Mouse (Mus musculus): ENCODE data around the gene Ghr. TPM values are rescaled to one million over a fixed set of nuclear protein-coding genes. Genes with fewer than 3 reads are reported as not detected.

Gene Ghr
- polyA plus RNA-seq, 1 experiment from 2014 or later: 13.6 TPM

- no peak overlapping the region for H3K4me3 ChIP-seq (ENCODE audit: low read depth, low read length)
- no peaks in the 10 kb centered on the region for H3K27me3 ChIP-seq (ENCODE audit: control insufficient read depth, insufficient read depth, low read length)
- H3K9ac ChIP-seq (ENCODE audit: low read length): no peak overlapping the region
- ATAC-seq (ENCODE audit: low FRiP score): no peak
- 73% methylated on average over 9 of the region's 9 CpGs for WGBS
- H3K4me2 ChIP-seq: no peak overlapping the region
- no peak overlapping the region for H3K27ac ChIP-seq (ENCODE audit: low read depth, low read length)
- DNase-seq (ENCODE audit: low spot score, missing footprints): no peak
- H3K9me3 ChIP-seq (ENCODE audit: control insufficient read depth, low read length): no peaks in the 10 kb centered on the region
- no peaks in the 10 kb centered on the region for H3K36me3 ChIP-seq (ENCODE audit: control insufficient read depth, insufficient read depth, low read length)
- no peaks in the 10 kb centered on the region for H3K4me1 ChIP-seq (ENCODE audit: control insufficient read depth, insufficient read depth, low read length)
Observed at GRCm38 (mm10) chr15:3319929-3320328, 263.4 kb downstream of the Ghr start.

- 69% methylated on average over 2 of the region's 2 CpGs for WGBS
- Histone ChIP-seq H3K4me2 (no peak overlapping the region), H3K4me1 (ENCODE audit: control insufficient read depth, insufficient read depth, low read length) (no peaks in the 10 kb centered on the region), H3K27ac (ENCODE audit: low read depth, low read length) (no peak overlapping the region), H3K4me3 (ENCODE audit: low read depth, low read length) (no peak overlapping the region), H3K27me3 (ENCODE audit: control insufficient read depth, insufficient read depth, low read length) (no peaks in the 10 kb centered on the region), H3K9ac (ENCODE audit: low read length) (no peak overlapping the region), H3K9me3 (ENCODE audit: control insufficient read depth, low read length) (no peaks in the 10 kb centered on the region), H3K36me3 (ENCODE audit: control insufficient read depth, insufficient read depth, low read length) (no peaks in the 10 kb centered on the region)
- no peak for ATAC-seq (ENCODE audit: low FRiP score)
- no peak for DNase-seq (ENCODE audit: low spot score, missing footprints)
Observed at GRCm38 (mm10) chr15:3316617-3317016, 266.7 kb downstream of the Ghr start.

- Histone ChIP-seq H3K4me1 (ENCODE audit: control insufficient read depth, insufficient read depth, low read length) (no peaks in the 10 kb centered on the region), H3K27ac (ENCODE audit: low read depth, low read length) (no peak overlapping the region), H3K9ac (ENCODE audit: low read length) (no peak overlapping the region), H3K27me3 (ENCODE audit: control insufficient read depth, insufficient read depth, low read length) (no peaks in the 10 kb centered on the region), H3K4me2 (no peak overlapping the region), H3K4me3 (ENCODE audit: low read depth, low read length) (no peak overlapping the region), H3K36me3 (ENCODE audit: control insufficient read depth, insufficient read depth, low read length) (no peaks in the 10 kb centered on the region), H3K9me3 (ENCODE audit: control insufficient read depth, low read length) (no peaks in the 10 kb centered on the region)
- no peak for DNase-seq (ENCODE audit: low spot score, missing footprints)
- ATAC-seq (ENCODE audit: low FRiP score): no peak
Observed at GRCm38 (mm10) chr15:3312937-3313336, 270.4 kb downstream of the Ghr start.

GRCm38 (mm10) chr15:3309856-3310255 lies 273.4 kb downstream of the Ghr start:
- no peak overlapping the region for H3K4me2 ChIP-seq
- DNase-seq (ENCODE audit: low spot score, missing footprints): no peak
- no peaks in the 10 kb centered on the region for H3K4me1 ChIP-seq (ENCODE audit: control insufficient read depth, insufficient read depth, low read length)
- H3K36me3 ChIP-seq (ENCODE audit: control insufficient read depth, insufficient read depth, low read length): no peaks in the 10 kb centered on the region
- 84% methylated on average over 3 of the region's 3 CpGs for WGBS
- no peak overlapping the region for H3K27ac ChIP-seq (ENCODE audit: low read depth, low read length)
- H3K9me3 ChIP-seq (ENCODE audit: control insufficient read depth, low read length): no peaks in the 10 kb centered on the region
- H3K27me3 ChIP-seq (ENCODE audit: control insufficient read depth, insufficient read depth, low read length): no peaks in the 10 kb centered on the region
- no peak for ATAC-seq (ENCODE audit: low FRiP score)
- H3K9ac ChIP-seq (ENCODE audit: low read length): no peak overlapping the region
- no peak overlapping the region for H3K4me3 ChIP-seq (ENCODE audit: low read depth, low read length)

- 86% methylated on average over 12 of the region's 12 CpGs for WGBS
- H3K9me3 ChIP-seq (ENCODE audit: control insufficient read depth, low read length): no peaks in the 10 kb centered on the region
- DNase-seq (ENCODE audit: low spot score, missing footprints): no peak
- no peak within 1 kb of the TSS for H3K4me2 ChIP-seq
- H3K4me1 ChIP-seq (ENCODE audit: control insufficient read depth, insufficient read depth, low read length): no peaks in the 10 kb centered on the region
- no peak within 1 kb of the TSS for H3K4me3 ChIP-seq (ENCODE audit: low read depth, low read length)
- ATAC-seq (ENCODE audit: low FRiP score): no peak
- H3K36me3 ChIP-seq (ENCODE audit: control insufficient read depth, insufficient read depth, low read length): no peaks in the 10 kb centered on the region
- H3K27me3 ChIP-seq (ENCODE audit: control insufficient read depth, insufficient read depth, low read length): no peaks in the 10 kb centered on the region
- no peak within 1 kb of the TSS for H3K9ac ChIP-seq (ENCODE audit: low read length)
- H3K27ac ChIP-seq (ENCODE audit: low read depth, low read length): no peak within 1 kb of the TSS
Observed at GRCm38 (mm10) chr15:3303426-3303825, 279.9 kb downstream of the Ghr start, which contains the start of gene Ccdc152. Gene Ccdc152, minus strand, starts transcription at chr15:3303526.

GRCm38 (mm10) chr15:3300361-3301100 lies 282.8 kb downstream of the Ghr start:
- Histone ChIP-seq H3K36me3 (ENCODE audit: control insufficient read depth, insufficient read depth, low read length) (no peaks in the 10 kb centered on the region), H3K27me3 (ENCODE audit: control insufficient read depth, insufficient read depth, low read length) (no peaks in the 10 kb centered on the region), H3K4me3 (ENCODE audit: low read depth, low read length) (no peak overlapping the region), H3K4me2 (no peak overlapping the region), H3K9ac (ENCODE audit: low read length) (no peak overlapping the region), H3K27ac (ENCODE audit: low read depth, low read length) (no peak overlapping the region), H3K4me1 (ENCODE audit: control insufficient read depth, insufficient read depth, low read length) (no peaks in the 10 kb centered on the region), H3K9me3 (ENCODE audit: control insufficient read depth, low read length) (no peaks in the 10 kb centered on the region)
- ATAC-seq (ENCODE audit: low FRiP score) (no peak), DNase-seq (ENCODE audit: low spot score, missing footprints) (no peak)
- 79% methylated on average over 4 of the region's 4 CpGs for WGBS

GRCm38 (mm10) chr15:3297615-3298014 lies 285.7 kb downstream of the Ghr start:
- H3K4me3 ChIP-seq (ENCODE audit: low read depth, low read length): no peak overlapping the region
- no peak overlapping the region for H3K4me2 ChIP-seq
- H3K27ac ChIP-seq (ENCODE audit: low read depth, low read length): no peak overlapping the region
- no peak overlapping the region for H3K9ac ChIP-seq (ENCODE audit: low read length)
- H3K27me3 ChIP-seq (ENCODE audit: control insufficient read depth, insufficient read depth, low read length): no peaks in the 10 kb centered on the region
- no peaks in the 10 kb centered on the region for H3K36me3 ChIP-seq (ENCODE audit: control insufficient read depth, insufficient read depth, low read length)
- 87% methylated on average over 8 of the region's 8 CpGs for whole genome bisulfite sequencing
- no peak for DNase-seq (ENCODE audit: low spot score, missing footprints)
- no peak for ATAC-seq (ENCODE audit: low FRiP score)
- no peaks in the 10 kb centered on the region for H3K4me1 ChIP-seq (ENCODE audit: control insufficient read depth, insufficient read depth, low read length)
- no peaks in the 10 kb centered on the region for H3K9me3 ChIP-seq (ENCODE audit: control insufficient read depth, low read length)

GRCm38 (mm10) chr15:3295986-3296385 lies 287.3 kb downstream of the Ghr start:
- H3K27me3 ChIP-seq (ENCODE audit: control insufficient read depth, insufficient read depth, low read length): no peaks in the 10 kb centered on the region
- H3K4me1 ChIP-seq (ENCODE audit: control insufficient read depth, insufficient read depth, low read length): no peaks in the 10 kb centered on the region
- no peak overlapping the region for H3K4me3 ChIP-seq (ENCODE audit: low read depth, low read length)
- H3K4me2 ChIP-seq: no peak overlapping the region
- H3K9me3 ChIP-seq (ENCODE audit: control insufficient read depth, low read length): no peaks in the 10 kb centered on the region
- no peak overlapping the region for H3K9ac ChIP-seq (ENCODE audit: low read length)
- no peaks in the 10 kb centered on the region for H3K36me3 ChIP-seq (ENCODE audit: control insufficient read depth, insufficient read depth, low read length)
- DNase-seq (ENCODE audit: low spot score, missing footprints) (no peak), ATAC-seq (ENCODE audit: low FRiP score) (no peak)
- no peak overlapping the region for H3K27ac ChIP-seq (ENCODE audit: low read depth, low read length)
- WGBS: 95% methylated on average over 1 of the region's 1 CpGs

GRCm38 (mm10) chr15:3293477-3293876 lies 289.8 kb downstream of the Ghr start:
- 56% methylated on average over 1 of the region's 1 CpGs for WGBS
- no peaks in the 10 kb centered on the region for H3K36me3 ChIP-seq (ENCODE audit: control insufficient read depth, insufficient read depth, low read length)
- H3K9me3 ChIP-seq (ENCODE audit: control insufficient read depth, low read length): no peaks in the 10 kb centered on the region
- no peak overlapping the region for H3K27ac ChIP-seq (ENCODE audit: low read depth, low read length)
- no peak overlapping the region for H3K4me3 ChIP-seq (ENCODE audit: low read depth, low read length)
- DNase-seq (ENCODE audit: low spot score, missing footprints) (no peak), ATAC-seq (ENCODE audit: low FRiP score) (no peak)
- no peaks in the 10 kb centered on the region for H3K27me3 ChIP-seq (ENCODE audit: control insufficient read depth, insufficient read depth, low read length)
- H3K9ac ChIP-seq (ENCODE audit: low read length): no peak overlapping the region
- no peaks in the 10 kb centered on the region for H3K4me1 ChIP-seq (ENCODE audit: control insufficient read depth, insufficient read depth, low read length)
- H3K4me2 ChIP-seq: no peak overlapping the region
